9 mouse cellular contexts compared by ENCODE assay signal in genomic region chr9:8901647-8902131, GRCm38 (mm10). TPM values are rescaled to one million over a fixed set of nuclear protein-coding genes. Genes with fewer than 3 reads are reported as not detected.
DNase-seq lines count a peak whose midpoint lies in the region; ATAC-seq lines count a peak whose summit lies in the region.
"Had no signal": no experiment of that assay in that cellular context is flagged by ENCODE, and none has a peak within 500 bp of the region (broad histone marks: within the 10 kb centered on the region; RNA-seq: fewer than 3 reads in every experiment).

No protein-coding gene starts in this region.

- H3K9me3 ChIP-seq in heart, embryonic 11.5 days (replicated peaks; ENCODE audit: control insufficient read depth, low read length) = no peaks in the 10 kb centered on the region
- no peaks in the 10 kb centered on the region for H3K9me3 ChIP-seq in liver, embryonic 11.5 days (ENCODE audit: control insufficient read depth, low read length)
- H3K9me3 ChIP-seq in neural tube, embryonic 11.5 days (ENCODE audit: control insufficient read depth, low read length) = no peaks in the 10 kb centered on the region

- H3K27ac ChIP-seq in heart, embryonic 11.5 days (ENCODE audit: low read depth, low read length) = no peak overlapping the region
- no peak overlapping the region for H3K27ac ChIP-seq in liver, embryonic 11.5 days (ENCODE audit: low read depth, low read length)
- H3K27ac ChIP-seq in neural tube, embryonic 11.5 days (ENCODE audit: low read depth, low read length) = no peak overlapping the region

- peak overlapping the region; percentile 63 for H3K4me3 ChIP-seq in heart, embryonic 11.5 days (ENCODE audit: low read depth, low read length)
- H3K4me3 ChIP-seq in liver, embryonic 11.5 days (ENCODE audit: low read depth, low read length) = peak overlapping the region; percentile 50
- peak overlapping the region; percentile 61 for H3K4me3 ChIP-seq in neural tube, embryonic 11.5 days (ENCODE audit: low read depth, low read length)

- WGBS in heart, embryonic 11.5 days (ENCODE audit: insufficient replicate concordance) = under 1% methylated on average over 38 of the region's 49 CpGs
- WGBS in liver, embryonic 11.5 days = 2% methylated on average over 40 of the region's 49 CpGs
- WGBS in neural tube, embryonic 11.5 days = under 1% methylated on average over 45 of the region's 49 CpGs

- ATAC-seq in heart, embryonic 11.5 days (replicated peaks; ENCODE audit: insufficient number of reproducible peaks, low FRiP score, low TSS enrichment) = 0 out of 2 replicates have a peak, but pooled peaks have one; percentile 22
- peak; percentile 56 for ATAC-seq in liver, embryonic 11.5 days (replicated peaks; ENCODE audit: low FRiP score)
- ATAC-seq in neural tube, embryonic 11.5 days (ENCODE audit: insufficient read depth, low FRiP score, low TSS enrichment) = peak; percentile 60

- H3K27me3 ChIP-seq in heart, embryonic 11.5 days (ENCODE audit: control insufficient read depth, insufficient read depth, low read length) = peaks cover 53% of the 10 kb centered on the region
- peaks cover 43% of the 10 kb centered on the region for H3K27me3 ChIP-seq in liver, embryonic 11.5 days (replicated peaks; ENCODE audit: control insufficient read depth, insufficient read depth, low read length)
- peaks cover 31% of the 10 kb centered on the region for H3K27me3 ChIP-seq in neural tube, embryonic 11.5 days (ENCODE audit: control insufficient read depth, insufficient read depth, low read length)
- H3K27me3 ChIP-seq: CH12.LX had no signal

- H3K9ac ChIP-seq in heart, embryonic 11.5 days (ENCODE audit: low read depth, low read length) = peak overlapping the region; percentile 39; the same call in 1 of the 2 replicates
- H3K9ac ChIP-seq in liver, embryonic 11.5 days (ENCODE audit: low read depth, low read length) = no peak overlapping the region
- peak overlapping the region; percentile 54 for H3K9ac ChIP-seq in neural tube, embryonic 11.5 days (ENCODE audit: low read length)

- no peaks in the 10 kb centered on the region for H3K36me3 ChIP-seq in heart, embryonic 11.5 days (ENCODE audit: control insufficient read depth, insufficient read depth, low read length)
- no peaks in the 10 kb centered on the region for H3K36me3 ChIP-seq in liver, embryonic 11.5 days (ENCODE audit: control insufficient read depth, insufficient read depth, low read length)
- H3K36me3 ChIP-seq in neural tube, embryonic 11.5 days (ENCODE audit: control insufficient read depth, insufficient read depth, low read length) = no peaks in the 10 kb centered on the region

- peaks cover 8% of the 10 kb centered on the region; the same call in 1 of the 2 replicates for H3K4me1 ChIP-seq in heart, embryonic 11.5 days (ENCODE audit: control insufficient read depth, insufficient read depth, low read length)
- H3K4me1 ChIP-seq in liver, embryonic 11.5 days (replicated peaks; ENCODE audit: control insufficient read depth, insufficient read depth, low read length) = no peaks in the 10 kb centered on the region; the same call in 1 of the 2 replicates
- H3K4me1 ChIP-seq in neural tube, embryonic 11.5 days (ENCODE audit: control insufficient read depth, insufficient read depth, low read length) = 0 out of 2 replicates have a peak, but pooled peaks cover 4% of the 10 kb centered on the region

- no peak for DNase-seq in heart, adult 8-10 months (ENCODE audit: low spot score)
- DNase-seq in cerebellum, postnatal 25 days = peak; percentile 75 to 80
- DNase-seq in gastrocnemius, postnatal 25 days = peak; percentile 8
- peak; percentile 58 for DNase-seq in kidney, postnatal 10 days
- peak; percentile 36 for DNase-seq in liver, embryonic 11.5 days (ENCODE audit: low spot score)
- peak; percentile 61 for DNase-seq in neural tube, embryonic 11.5 days (ENCODE audit: low spot score)
- peak; percentile 18 to 61 for DNase-seq in urinary bladder, postnatal 4 days (ENCODE audit: low spot score in 2 of 2)

- H3K4me2 ChIP-seq in heart, embryonic 11.5 days = peak overlapping the region; percentile 96
- peak overlapping the region; percentile 78 for H3K4me2 ChIP-seq in liver, embryonic 11.5 days
- peak overlapping the region; percentile 97 for H3K4me2 ChIP-seq in neural tube, embryonic 11.5 days (ENCODE audit: low read depth)

RNA-seq across cellular contexts. Expression of gene Pgr, which starts 2.1 kb away (rescaled TPM):
- polyA plus RNA-seq in heart, embryonic 11.5 days (2014; fragmentation: Nextera tagmentation; extraction: Ambion mirVana) = not detected in 2 replicates
- total RNA-seq in heart, adult 8-10 months (2022) = under 1 TPM in 2 of 4 experiments, not detected in 2; 0.05 to 0.14 TPM
- total RNA-seq in gastrocnemius, postnatal 25 days (2021) = under 1 TPM in 1 of 2 experiments, not detected in 1; 0.03 TPM
- polyA plus RNA-seq in liver, embryonic 11.5 days (2014; fragmentation: Nextera tagmentation; extraction: Ambion mirVana) = 0.03 and 0.04 TPM in 2 replicates
- polyA plus RNA-seq in neural tube, embryonic 11.5 days (2014; fragmentation: Nextera tagmentation; extraction: Ambion mirVana) = 0.17 and 0.18 TPM in 2 replicates
- total RNA-seq: CH12.LX had no signal
